Comparison of ENCODE assay signal across 8 mouse cellular contexts in genomic region chr4:137388059-137388794, GRCm38 (mm10). TPM values are rescaled to one million over a fixed set of nuclear protein-coding genes. Genes with fewer than 3 reads are reported as not detected.
DNase-seq lines count a peak whose midpoint lies in the region; ATAC-seq and TF ChIP-seq lines count a peak whose summit lies in the region.

No protein-coding gene starts in this region.

- H3K4me3 ChIP-seq in ES-E14 (ENCODE audit: insufficient read depth in 1 of 2, low read depth in 1 of 2, low read length in 2 of 2, poor library complexity in 1 of 2, severe bottlenecking in 1 of 2) = peak overlapping the region; percentile 91 to 92
- peak overlapping the region; percentile 84 for H3K4me3 ChIP-seq in forebrain, embryonic 15.5 days
- H3K4me3 ChIP-seq in lung, adult 2 months (replicated peaks; ENCODE audit: extremely low read depth, low read depth, low read length) = peak overlapping the region; percentile 98

- in situ Hi-C loops in ES-E14 (cut with MboI; ENCODE audit: low sequenced_read_pairs in 2 of 2, unreplicated experiment in 2 of 2) = no loop called here

- under 1% methylated on average over 46 of the region's 46 CpGs for WGBS in forebrain, embryonic 15.5 days
- WGBS in lung, adult 2 months = under 1% methylated on average over 46 of the region's 46 CpGs

- peak overlapping the region; percentile 66 for H3K4me2 ChIP-seq in forebrain, embryonic 15.5 days (replicated peaks)

- H3K27me3 ChIP-seq in forebrain, embryonic 15.5 days = no peaks in the 10 kb centered on the region

- no peaks in the 10 kb centered on the region for H3K36me3 ChIP-seq in ES-E14 (ENCODE audit: control insufficient read depth, insufficient read depth, low read length, poor library complexity, severe bottlenecking)
- H3K36me3 ChIP-seq in forebrain, embryonic 15.5 days = no peaks in the 10 kb centered on the region

- peak; percentile 83; the same call in 1 of the 2 replicates for TF ChIP-seq POLR2A in lung, adult 2 months (IDR thresholded peaks at IDR 0.05; ENCODE audit: borderline replicate concordance, extremely low read depth, low read depth, low read length)

- ATAC-seq in forebrain, embryonic 15.5 days (replicated peaks) = peak; percentile 96
- ATAC-seq in neutrophil, adult 5-6 weeks (ENCODE audit: extremely low read depth, insufficient number of reproducible peaks, low FRiP score, poor library complexity, severe bottlenecking) = peak; percentile 95

- no peaks in the 10 kb centered on the region for H3K9me3 ChIP-seq in ES-E14 (ENCODE audit: control insufficient read depth, insufficient read depth, low read depth, low read length)
- H3K9me3 ChIP-seq in forebrain, embryonic 15.5 days = no peaks in the 10 kb centered on the region

- intact Hi-C loops in heart, postnatal 25 days (cut with DNase I) = no loop called here

- peak; percentile 77 for DNase-seq in ES-E14 (ENCODE audit: low read depth, low spot score)
- DNase-seq in cerebellum, adult 11-12 months = peak; percentile 86
- peak; percentile 74 for DNase-seq in heart, postnatal 25 days (ENCODE audit: low spot score)
- DNase-seq in layer of hippocampus, adult 18-20 months (ENCODE audit: low spot score in 2 of 2) = peak; percentile 77 to 90
- peak; percentile 89 for DNase-seq in lung, adult 2 months
- DNase-seq in thymus, adult 18-20 months = peak; percentile 67 to 80

- peak overlapping the region; percentile 72 for H3K27ac ChIP-seq in ES-E14 (ENCODE audit: insufficient read depth, low read depth, low read length, poor library complexity, severe bottlenecking)
- H3K27ac ChIP-seq in forebrain, embryonic 15.5 days (replicated peaks) = peak overlapping the region; percentile 88

- TF ChIP-seq CTCF in lung, adult 2 months (IDR thresholded peaks at IDR 0.05; ENCODE audit: insufficient read depth, low read length) = no peak

- H3K9ac ChIP-seq in ES-E14 (ENCODE audit: insufficient read depth, low read depth, low read length, poor library complexity, severe bottlenecking) = peak overlapping the region; percentile 95
- H3K9ac ChIP-seq in forebrain, embryonic 15.5 days (replicated peaks) = peak overlapping the region; percentile 89

- no peaks in the 10 kb centered on the region; a peak in 1 of 4 replicates for H3K4me1 ChIP-seq in ES-E14 (ENCODE audit: control insufficient read depth in 2 of 2, insufficient read depth in 2 of 2, low read length in 2 of 2, poor library complexity in 1 of 2)
- peaks cover 16% of the 10 kb centered on the region for H3K4me1 ChIP-seq in forebrain, embryonic 15.5 days
- H3K4me1 ChIP-seq in lung, adult 2 months (ENCODE audit: control insufficient read depth, insufficient read depth, low read length) = no peaks in the 10 kb centered on the region

TF ChIP-seq in ES-E14, 5 proteins besides CTCF, POLR2A, EP300 and RAD21:
- no peak for TF ChIP-seq ZC3H11A (IDR thresholded peaks at IDR 0.05; ENCODE audit: borderline replicate concordance, low read depth, low read length)
- peak; percentile 79 for TF ChIP-seq HCFC1 (IDR thresholded peaks at IDR 0.05; ENCODE audit: borderline replicate concordance, insufficient read depth, low read length)
- no peak for TF ChIP-seq MAFK (IDR thresholded peaks at IDR 0.05; ENCODE audit: insufficient read depth, low read depth, low read length)
- no peak for TF ChIP-seq ZNF384 (IDR thresholded peaks at IDR 0.05; ENCODE audit: low read depth, low read length)
- peak; percentile 78 for TF ChIP-seq CHD2 (IDR thresholded peaks at IDR 0.05; ENCODE audit: low read depth, low read length)

RNA-seq across cellular contexts. Expression of gene Cela3a, which starts 21.4 kb away (rescaled TPM):
- total RNA-seq in ES-E14 (2012; rRNA removed) = not detected in 2 replicates
- polyA plus RNA-seq in forebrain, embryonic 15.5 days (2015; fragmentation: Nextera tagmentation; extraction: Ambion mirVana) = not detected in 2 replicates
- total RNA-seq in heart, postnatal 25 days (2021) = not detected
- not detected for total RNA-seq in layer of hippocampus, adult 18-20 months (2021)
- not detected in 2 replicates for polyA plus RNA-seq in lung, adult 2 months (2012; rRNA removed)
- total RNA-seq in neutrophil, adult 5-6 weeks (2017) = not detected in 2 replicates

RNA-seq across cellular contexts. Expression of gene Cdc42, which starts 30.7 kb away (rescaled TPM):
- total RNA-seq in ES-E14 (2012; rRNA removed) = 107 and 189 TPM in 2 replicates
- polyA plus RNA-seq in forebrain, embryonic 15.5 days (2015; fragmentation: Nextera tagmentation; extraction: Ambion mirVana) = 799 and 841 TPM in 2 replicates
- 100 to 1,000 TPM; 153 to 169 TPM for total RNA-seq in heart, postnatal 25 days (2021)
- total RNA-seq in layer of hippocampus, adult 18-20 months (2021) = 100 to 1,000 TPM; 285 to 289 TPM
- 67.9 and 124 TPM in 2 replicates for polyA plus RNA-seq in lung, adult 2 months (2012; rRNA removed)
- total RNA-seq in neutrophil, adult 5-6 weeks (2017) = 728 and 734 TPM in 2 replicates

RNA-seq across cellular contexts. Expression of gene Cela3b, which starts 42.1 kb away (rescaled TPM):
- total RNA-seq in ES-E14 (2012; rRNA removed) = not detected in 2 replicates
- polyA plus RNA-seq in forebrain, embryonic 15.5 days (2015; fragmentation: Nextera tagmentation; extraction: Ambion mirVana) = not detected in 2 replicates
- not detected for total RNA-seq in heart, postnatal 25 days (2021)
- total RNA-seq in layer of hippocampus, adult 18-20 months (2021) = not detected
- polyA plus RNA-seq in lung, adult 2 months (2012; rRNA removed) = 0.57 and 12.5 TPM in 2 replicates
- total RNA-seq in neutrophil, adult 5-6 weeks (2017) = not detected in 2 replicates

Comparison
In these comparisons a context has a peak if more than half of its experiments do, and no peak if none do; other contexts are left out.
1. Peak in every context shown above with its lines: DNase-seq, ATAC-seq, H3K4me3 ChIP-seq and H3K27ac ChIP-seq.